Comparison of ENCODE assay signal across 35 mouse cellular contexts in the genomic region with DNA sequence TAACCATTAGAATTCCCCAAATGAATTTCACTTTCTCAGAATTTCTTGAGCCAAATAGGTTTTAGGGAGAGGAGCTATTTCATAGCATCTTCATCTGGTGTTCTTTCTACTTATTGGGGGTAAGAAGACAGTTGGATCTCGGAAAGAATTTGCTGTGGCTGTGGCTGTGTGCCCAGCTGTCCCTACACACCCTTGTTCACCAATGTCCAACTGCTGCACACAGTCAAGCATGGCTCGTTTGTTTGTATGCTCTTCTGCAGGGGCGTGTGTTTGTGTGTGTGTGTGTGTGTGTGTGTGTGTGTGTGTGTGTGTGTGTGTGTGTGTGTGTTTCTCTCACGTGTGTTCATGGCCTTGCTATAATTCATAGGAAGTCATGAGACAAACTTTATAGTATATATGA.
"Had no signal": no experiment of that assay in that cellular context is flagged by ENCODE, and none has a peak within 500 bp of the region (broad histone marks: within the 10 kb centered on the region; RNA-seq: fewer than 3 reads in every experiment).

No protein-coding gene starts in this region.

- H3K27me3 ChIP-seq: heart, embryonic 12.5 days; heart, embryonic 13.5 days; heart, embryonic 15.5 days; hindbrain, embryonic 12.5 days; hindbrain, embryonic 13.5 days; hindbrain, embryonic 15.5 days; intestine, embryonic 15.5 days; kidney, embryonic 15.5 days had no signal

- H3K36me3 ChIP-seq: heart, embryonic 10.5 days; heart, embryonic 12.5 days; heart, embryonic 13.5 days; heart, embryonic 15.5 days; hindbrain, embryonic 10.5 days; hindbrain, embryonic 12.5 days; hindbrain, embryonic 13.5 days; hindbrain, embryonic 15.5 days; intestine, embryonic 15.5 days; kidney, embryonic 15.5 days had no signal

- H3K9me3 ChIP-seq: heart, embryonic 10.5 days; heart, embryonic 12.5 days; heart, embryonic 13.5 days; heart, embryonic 15.5 days; hindbrain, embryonic 10.5 days; hindbrain, embryonic 12.5 days; hindbrain, embryonic 13.5 days; hindbrain, embryonic 15.5 days; intestine, embryonic 15.5 days; kidney, embryonic 15.5 days had no signal

- H3K4me2 ChIP-seq: heart, embryonic 11.5 days; heart, embryonic 12.5 days; heart, embryonic 13.5 days; heart, embryonic 15.5 days; hindbrain, embryonic 12.5 days; hindbrain, embryonic 13.5 days; hindbrain, embryonic 14.5 days; hindbrain, embryonic 15.5 days; intestine, embryonic 15.5 days; kidney, embryonic 15.5 days had no signal

- DNase-seq: heart, postnatal 10 days; heart, postnatal 14 days; heart, postnatal 36 days; heart, postnatal 4 days; kidney, adult 11 months; kidney, adult 18-20 months; kidney, adult 2 months; kidney, adult 8-10 months; kidney, adult 9 months; kidney, postnatal 10 days; kidney, postnatal 14 days; kidney, postnatal 25 days; kidney, postnatal 36 days; kidney, postnatal 4 days; layer of hippocampus, adult 9-11 months; layer of hippocampus, postnatal 36 days had no signal

- H3K27ac ChIP-seq: heart, embryonic 10.5 days; heart, embryonic 13.5 days; heart, embryonic 15.5 days; hindbrain, embryonic 10.5 days; hindbrain, embryonic 12.5 days; hindbrain, embryonic 13.5 days; hindbrain, embryonic 14.5 days; hindbrain, embryonic 15.5 days; hindbrain, postnatal 0 days; intestine, embryonic 15.5 days; kidney, embryonic 15.5 days; kidney, postnatal 0 days; layer of hippocampus, adult 2 months had no signal

- H3K9ac ChIP-seq: heart, embryonic 12.5 days; heart, embryonic 13.5 days; heart, embryonic 15.5 days; hindbrain, embryonic 12.5 days; hindbrain, embryonic 13.5 days; hindbrain, embryonic 14.5 days; hindbrain, embryonic 15.5 days; intestine, embryonic 15.5 days; kidney, embryonic 15.5 days had no signal

- H3K4me3 ChIP-seq: heart, embryonic 10.5 days; heart, embryonic 12.5 days; heart, embryonic 13.5 days; heart, embryonic 15.5 days; hindbrain, embryonic 10.5 days; hindbrain, embryonic 12.5 days; hindbrain, embryonic 13.5 days; hindbrain, embryonic 15.5 days; intestine, embryonic 15.5 days; kidney, embryonic 15.5 days; layer of hippocampus, adult 2 months had no signal

- ATAC-seq: hindbrain, embryonic 16.5 days; hindbrain, postnatal 0 days; inflammation-experienced regulatory T-cells, adult 6 months; intestine, embryonic 15.5 days; intestine, embryonic 16.5 days; intestine, postnatal 0 days had no signal
